Mouse (Mus musculus): ENCODE measurements around the gene Resf1. TPM values are rescaled to one million over a fixed set of nuclear protein-coding genes. Genes with fewer than 3 reads are reported as not detected.
"Not testable (repeated sequence)": the region's sequence is repeated elsewhere in the genome, so short reads cannot be mapped to it uniquely, and the experiment has no call there.

Gene Resf1
- polyA plus RNA-seq, 1 experiment: 8.4 TPM

- no peak for DNase-seq (ENCODE audit: low read depth)
Observed at GRCm38 (mm10) chr6:149344372-149344771, 35.2 kb downstream of the Resf1 start.

- DNase-seq (ENCODE audit: low read depth): not testable (repeated sequence)
Observed at GRCm38 (mm10) chr6:149348211-149348610, 39.0 kb downstream of the Resf1 start.

- no peak for DNase-seq (ENCODE audit: low read depth)
Observed at GRCm38 (mm10) chr6:149354826-149355495, 45.7 kb downstream of the Resf1 start.

- DNase-seq (ENCODE audit: low read depth): not testable (repeated sequence)
Observed at GRCm38 (mm10) chr6:149355799-149356198, 46.6 kb downstream of the Resf1 start.

GRCm38 (mm10) chr6:149357155-149357554, 47.9 kb downstream of the Resf1 start:
- DNase-seq (ENCODE audit: low read depth): no peak

GRCm38 (mm10) chr6:149362533-149362932, 53.3 kb downstream of the Resf1 start:
- DNase-seq (ENCODE audit: low read depth): not testable (repeated sequence)

- DNase-seq (ENCODE audit: low read depth): not testable (repeated sequence)
Observed at GRCm38 (mm10) chr6:149365975-149366374, 56.8 kb downstream of the Resf1 start.

GRCm38 (mm10) chr6:149366403-149366802, 57.2 kb downstream of the Resf1 start:
- DNase-seq (ENCODE audit: low read depth): no peak

GRCm38 (mm10) chr6:149374986-149375457, 65.8 kb downstream of the Resf1 start:
- peak; percentile 57 for DNase-seq (ENCODE audit: low read depth)

- DNase-seq (ENCODE audit: low read depth): no peak
Observed at GRCm38 (mm10) chr6:149383531-149383930, 74.3 kb downstream of the Resf1 start.

Other genes starting within 250 kb of the Resf1 start
- 3.6 and 6.0 TPM in 2 replicates for gene Dennd5b, start 207.7 kb upstream of the Resf1 start, polyA plus RNA-seq (2012; rRNA removed)
- not detected in 2 replicates for gene Gm10203, start 179.2 kb upstream of the Resf1 start, polyA plus RNA-seq (2012; rRNA removed)
- 16.8 and 16.9 TPM in 2 replicates for gene Etfbkmt, start 169.6 kb upstream of the Resf1 start, polyA plus RNA-seq (2012; rRNA removed)
- gene Amn1, start 120.7 kb upstream of the Resf1 start, polyA plus RNA-seq (2012; rRNA removed): 10.0 and 10.7 TPM in 2 replicates
- gene Bicd1, start 99.5 kb downstream of the Resf1 start, polyA plus RNA-seq (2012; rRNA removed): 2.4 and 3.3 TPM in 2 replicates